Mouse (Mus musculus) granulocyte monocyte progenitor cell, adult 5-6 weeks (primary cell): ENCODE data around the gene Gap43. TPM values are rescaled to one million over a fixed set of nuclear protein-coding genes. Genes with fewer than 3 reads are reported as not detected.
"Not testable (repeated sequence)": the region's sequence is repeated elsewhere in the genome, so short reads cannot be mapped to it uniquely, and the experiment has no call there.

ENCODE experiments used
- ATAC-seq: replicated peaks from 2 replicates; pipeline ENCODE4 v1.8.0; 2016; ENCODE audit warnings: mild to moderate bottlenecking, moderate TSS enrichment, inconsistent platforms; ENCODE audit not compliant: poor library complexity, severe bottlenecking
- total RNA-seq, 2 experiments: library from RNA; stranded (forward) in 1 of 2; stranded (reverse) in 1 of 2; fragments of 200-712, 200-1000 nt in 1 of 2; fragments of >200 nt in 1 of 2; fragmentation: Nextera tagmentation in 1 of 2; gene quantifications; 2 replicates each; pipeline ENCODE4 v1.2.3; 2014 to 2017

Gap43 gene
- total RNA-seq, 2 experiments from 2014 or later = not detected

DNA sequence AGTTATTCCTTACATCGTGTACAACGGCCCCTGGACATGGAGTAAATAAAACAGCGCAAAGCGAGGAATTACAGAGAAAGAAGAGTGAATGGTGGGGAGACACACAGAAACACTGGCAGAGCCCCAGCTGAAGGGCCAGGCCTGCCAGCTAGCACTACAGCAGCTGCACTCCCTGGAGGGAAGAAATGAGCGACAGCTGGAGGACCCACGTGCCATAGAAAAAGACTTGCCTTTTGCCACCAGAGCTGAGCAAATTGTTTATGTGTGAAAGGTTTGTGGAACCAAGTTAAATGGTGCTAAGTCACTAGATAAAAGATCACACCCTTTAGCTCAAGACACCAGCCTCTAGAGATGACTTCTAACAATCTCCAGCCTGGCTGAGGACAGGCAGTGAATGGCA, 37.0 kb downstream of the Gap43 start:
- ATAC-seq = no peak

DNA sequence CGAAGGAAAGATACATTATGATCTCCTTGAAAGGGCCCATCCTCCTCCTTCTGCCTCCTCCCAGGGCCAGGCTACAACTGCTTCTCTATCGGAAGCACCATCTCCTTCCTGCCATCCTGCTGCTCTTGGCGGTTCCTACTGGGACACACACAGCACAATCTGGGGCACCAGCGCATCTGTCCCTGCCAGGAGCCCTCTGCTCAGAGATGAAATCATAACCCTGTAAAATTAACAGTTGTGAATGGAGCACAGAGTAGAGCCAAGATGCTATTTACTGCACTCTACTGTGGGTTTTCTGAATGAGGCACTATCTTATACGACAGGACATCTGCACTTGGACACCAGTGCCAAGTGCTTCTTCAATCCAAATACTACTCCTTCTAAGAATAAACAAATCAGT, 46.0 kb downstream of the Gap43 start:
- ATAC-seq = no peak

DNA sequence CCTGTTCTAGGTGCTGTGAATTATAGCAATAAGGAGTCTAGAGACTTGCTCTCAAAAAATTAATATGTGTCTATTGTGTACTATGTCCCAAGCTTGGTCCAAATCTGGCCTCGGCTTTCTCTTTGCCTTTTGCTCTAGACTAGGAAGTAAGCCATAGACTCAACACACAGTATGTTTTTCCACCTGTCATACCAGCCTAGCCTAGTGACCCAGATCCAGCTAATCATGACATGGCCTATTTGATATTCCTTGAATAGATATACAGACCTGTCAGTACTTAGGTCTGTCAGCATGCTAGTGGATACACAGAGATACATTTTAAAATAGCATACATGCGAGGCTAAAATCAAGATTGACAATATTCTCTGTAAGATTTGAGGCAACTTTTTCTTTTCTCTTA, 46.4 kb downstream of the Gap43 start:
- no peak for ATAC-seq

DNA sequence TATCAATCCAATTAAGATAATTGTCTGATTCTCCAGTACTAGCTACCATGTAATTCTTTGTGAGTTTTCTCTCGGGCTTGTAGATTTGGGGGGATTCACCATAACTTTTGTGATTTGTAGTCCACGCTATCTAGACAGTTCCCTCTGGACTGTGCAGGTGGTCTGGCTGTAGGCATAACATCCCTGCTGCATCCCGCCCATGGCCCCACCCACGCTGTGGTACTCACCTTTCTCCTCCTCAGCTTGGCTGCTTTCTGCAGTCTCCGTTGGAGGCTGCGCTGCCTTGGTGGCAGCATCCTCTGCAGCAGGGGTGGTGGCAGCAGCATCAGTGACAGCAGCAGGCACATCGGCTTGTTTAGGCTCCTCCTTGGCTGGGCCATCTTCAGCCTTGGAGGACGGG, 48.9 kb downstream of the Gap43 start:
- no peak for ATAC-seq

DNA sequence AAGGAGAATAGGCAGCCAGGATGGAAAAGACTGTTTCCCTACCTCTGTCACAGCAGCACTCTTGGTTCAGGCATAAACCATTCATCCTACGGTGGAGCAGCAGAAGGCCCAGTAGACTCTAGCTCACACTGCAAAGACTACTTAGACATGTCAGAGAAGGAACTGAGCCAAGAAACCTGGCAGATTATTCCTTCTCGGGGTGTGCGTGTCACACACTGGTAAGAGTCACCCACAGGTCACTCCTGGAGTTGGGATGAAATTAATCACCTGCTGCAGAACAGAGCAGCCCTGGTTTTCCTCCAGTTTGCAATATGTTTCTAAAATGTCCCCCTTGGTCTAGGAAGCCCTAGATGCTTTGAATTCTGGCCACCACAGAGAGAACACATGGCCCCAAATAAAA, 56.4 kb downstream of the Gap43 start:
- no peak for ATAC-seq

DNA sequence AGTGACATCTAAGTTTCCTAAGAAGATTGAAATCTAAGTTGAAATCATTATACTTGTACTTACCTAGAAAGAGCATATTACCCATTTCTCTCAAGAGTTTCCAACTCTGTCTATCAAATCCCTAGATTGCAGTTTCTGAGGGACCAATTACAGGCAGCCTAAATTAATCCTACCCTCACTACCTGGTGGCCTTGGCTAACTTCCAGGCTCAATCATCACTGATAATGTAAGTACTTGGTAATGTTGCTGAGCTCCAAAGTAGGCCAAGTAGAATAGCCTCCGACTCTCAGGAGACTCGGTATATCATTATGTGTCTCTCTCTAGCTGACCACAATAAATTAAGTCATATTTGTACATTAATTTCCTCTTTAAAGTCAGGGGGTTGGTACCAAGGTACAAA, 62.7 kb downstream of the Gap43 start:
- ATAC-seq = no peak

DNA sequence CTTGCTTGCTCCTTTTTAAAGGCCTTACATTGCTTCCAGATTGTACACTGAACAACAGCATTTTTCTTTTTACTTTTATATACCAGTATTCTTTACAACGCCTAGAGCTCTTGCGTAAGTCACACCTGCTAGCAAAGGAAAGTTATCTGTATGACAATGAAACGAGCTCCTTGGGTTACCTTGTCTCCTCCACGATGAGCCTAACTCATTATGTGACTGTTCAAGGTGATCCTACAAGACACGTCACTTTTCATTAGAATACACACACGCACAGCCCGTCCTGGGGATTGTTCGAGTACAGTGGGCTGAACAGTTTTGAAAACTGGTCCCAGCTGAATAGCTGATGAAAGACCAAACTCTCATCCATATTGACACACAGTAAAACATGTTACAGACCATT, 63.2 kb downstream of the Gap43 start:
- ATAC-seq = no peak

DNA sequence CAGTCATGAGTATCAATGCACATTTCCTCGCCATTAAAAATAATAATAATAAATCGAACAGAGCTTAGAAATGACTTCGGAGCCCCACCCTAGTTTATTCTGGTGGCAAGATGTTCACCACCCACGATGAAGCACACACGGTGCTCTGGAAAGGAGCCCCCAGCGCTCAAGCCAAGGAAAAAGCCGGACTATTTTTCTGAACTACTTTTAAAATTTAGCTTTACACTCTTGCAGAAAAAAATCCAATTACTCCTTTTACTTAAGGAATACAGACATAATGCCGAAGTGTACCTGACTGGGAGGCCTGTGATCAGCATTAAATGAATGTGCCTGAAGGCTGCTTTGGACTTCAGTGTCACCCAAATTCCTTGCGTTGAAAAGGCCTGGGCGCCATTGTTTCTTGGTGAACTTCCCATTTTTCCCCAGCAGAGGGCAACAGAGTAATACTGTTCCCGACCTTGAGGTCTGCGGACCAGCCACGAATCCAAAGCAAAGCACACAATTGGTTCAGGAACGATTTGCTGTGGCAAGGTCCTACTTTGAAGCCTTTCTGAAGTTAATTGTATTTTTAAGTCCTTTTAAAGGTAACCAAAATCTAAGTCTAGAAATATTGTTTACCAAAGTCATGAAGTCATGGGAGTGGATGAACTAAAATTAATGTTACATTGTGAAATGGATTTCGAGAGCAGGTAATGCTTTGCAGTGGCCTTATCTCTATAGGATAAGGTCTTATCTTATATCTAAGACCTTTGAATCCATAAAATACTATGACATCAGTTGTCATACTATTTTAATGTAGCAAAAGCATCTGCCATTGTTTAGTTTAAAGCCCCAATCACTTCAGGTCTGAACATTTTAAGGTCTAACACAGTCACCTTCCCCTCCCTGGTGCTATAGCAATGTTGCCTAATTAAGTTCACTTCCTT, 64.0 kb downstream of the Gap43 start:
- peak; percentile 93 for ATAC-seq

DNA sequence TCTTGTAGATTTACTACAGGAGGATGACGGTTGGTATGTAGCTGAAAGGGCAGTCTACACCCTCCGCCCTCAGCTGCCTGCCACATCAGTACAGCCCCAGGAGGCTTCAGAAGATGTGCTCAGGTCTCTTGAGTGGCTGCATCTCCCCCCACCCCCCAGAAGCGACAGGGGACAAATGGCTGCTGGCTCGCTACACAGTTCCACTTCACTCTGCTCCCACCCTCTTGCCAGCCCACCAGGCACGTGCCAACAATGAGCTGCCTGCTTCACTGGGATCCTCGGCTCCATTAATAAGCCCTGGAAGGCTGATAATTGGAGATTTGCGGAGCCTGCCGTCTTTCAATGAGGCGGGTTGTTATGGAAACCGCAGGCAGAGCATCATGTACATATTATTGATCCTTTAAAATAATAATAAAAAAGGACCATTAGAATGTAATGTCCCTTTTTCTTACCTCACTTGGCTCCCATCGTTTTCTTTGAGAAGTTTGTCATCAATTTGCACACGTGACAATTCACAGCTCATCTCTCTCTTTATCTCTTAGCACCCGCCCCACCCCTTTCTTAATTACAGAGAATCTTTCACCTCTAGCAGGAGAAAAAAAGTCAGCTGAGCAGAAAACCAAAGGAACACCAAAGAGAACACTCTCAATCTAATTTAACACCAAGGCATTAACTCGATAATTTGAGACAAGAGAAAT, 64.8 kb downstream of the Gap43 start:
- ATAC-seq = no peak

DNA sequence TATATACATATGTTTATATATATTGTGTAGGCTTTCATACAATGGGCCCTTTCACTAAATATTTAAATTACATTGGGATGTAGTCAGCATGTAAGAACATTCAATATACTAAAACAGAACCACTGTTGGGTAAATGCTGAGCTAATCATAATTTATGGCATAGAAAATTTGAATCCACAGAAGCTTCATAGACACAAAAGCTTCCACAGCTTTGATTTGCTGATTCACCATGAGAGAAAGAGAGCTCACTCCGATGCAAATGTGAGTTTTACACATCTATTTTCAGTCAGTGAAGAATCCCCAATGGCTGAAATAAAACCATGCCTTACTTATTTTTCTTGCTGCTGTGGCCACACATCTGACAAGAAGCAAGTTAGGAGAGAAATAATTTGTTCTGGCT, 69.2 kb downstream of the Gap43 start:
- ATAC-seq = no peak

DNA sequence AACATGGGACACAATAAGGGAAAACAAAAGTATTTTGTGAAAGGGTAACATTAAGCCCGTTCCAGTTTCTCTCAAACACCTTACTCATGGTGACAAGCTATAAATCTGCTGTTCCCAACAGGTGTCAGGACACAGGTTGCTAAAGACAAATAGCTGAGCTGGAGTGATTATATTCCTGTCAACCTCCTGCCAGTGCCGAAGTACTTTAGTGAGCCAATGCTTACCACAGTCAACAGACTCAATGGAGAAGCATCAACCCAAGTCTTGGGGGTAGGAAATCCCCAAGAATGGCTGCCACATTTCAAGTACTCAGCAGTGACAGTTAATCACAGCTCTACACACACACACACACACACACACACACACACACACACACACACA, 70.9 kb downstream of the Gap43 start:
- ATAC-seq = no peak

DNA sequence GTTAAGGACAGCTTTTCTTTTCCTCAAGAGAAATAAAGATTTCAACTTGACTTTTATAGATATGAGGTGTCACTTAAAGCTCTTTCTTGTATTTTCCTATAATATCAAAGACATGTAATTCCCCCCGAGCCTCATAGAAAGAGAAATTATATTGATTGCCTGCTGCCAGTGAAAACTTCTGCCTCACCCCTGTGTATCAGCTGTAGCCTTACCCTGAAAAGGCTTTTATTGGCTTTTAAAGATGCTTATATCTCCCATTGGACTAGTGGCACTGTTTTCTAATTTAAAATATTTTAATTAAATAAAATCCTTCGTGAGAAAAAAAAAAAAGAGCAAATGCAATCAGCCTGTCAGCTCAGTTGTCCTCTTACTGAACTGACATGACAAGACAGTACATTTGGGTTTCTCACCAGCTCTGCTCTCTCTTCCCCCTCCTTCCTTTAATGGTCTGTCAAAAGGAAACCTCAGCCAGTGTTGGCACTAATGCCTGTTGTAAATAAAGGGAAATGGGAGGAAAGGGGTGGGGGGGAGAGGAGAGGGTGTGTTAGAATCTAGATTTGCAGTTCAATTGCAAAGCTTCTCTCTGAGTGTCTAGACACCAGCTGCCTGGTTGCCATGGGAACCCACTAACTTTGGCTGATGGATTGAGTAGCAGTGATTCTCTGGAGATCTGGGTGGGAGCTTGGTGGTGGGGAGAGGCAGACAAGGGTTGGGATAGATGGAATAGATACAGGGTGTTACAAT, 71.4 kb downstream of the Gap43 start:
- ATAC-seq = peak; percentile 67

DNA sequence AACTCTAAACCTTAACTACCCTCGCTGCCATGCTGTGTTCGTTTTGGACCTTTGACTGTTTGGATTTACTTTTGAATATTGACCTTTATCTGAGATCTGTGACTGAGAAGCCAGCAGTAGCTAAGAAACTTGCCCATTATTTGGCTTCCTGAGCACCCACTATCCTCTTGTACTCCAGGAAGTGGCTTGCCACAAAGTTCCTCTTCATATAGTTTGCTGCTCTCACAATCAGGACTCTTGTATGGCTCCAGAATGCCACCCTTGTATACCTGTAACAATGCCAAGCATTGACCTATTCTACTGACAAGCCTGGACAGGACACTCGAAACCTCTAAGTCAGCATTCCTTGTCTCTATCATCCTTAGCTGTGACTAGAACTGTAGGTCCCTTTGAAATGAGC, 75.3 kb downstream of the Gap43 start:
- peak; percentile 68 for ATAC-seq

DNA sequence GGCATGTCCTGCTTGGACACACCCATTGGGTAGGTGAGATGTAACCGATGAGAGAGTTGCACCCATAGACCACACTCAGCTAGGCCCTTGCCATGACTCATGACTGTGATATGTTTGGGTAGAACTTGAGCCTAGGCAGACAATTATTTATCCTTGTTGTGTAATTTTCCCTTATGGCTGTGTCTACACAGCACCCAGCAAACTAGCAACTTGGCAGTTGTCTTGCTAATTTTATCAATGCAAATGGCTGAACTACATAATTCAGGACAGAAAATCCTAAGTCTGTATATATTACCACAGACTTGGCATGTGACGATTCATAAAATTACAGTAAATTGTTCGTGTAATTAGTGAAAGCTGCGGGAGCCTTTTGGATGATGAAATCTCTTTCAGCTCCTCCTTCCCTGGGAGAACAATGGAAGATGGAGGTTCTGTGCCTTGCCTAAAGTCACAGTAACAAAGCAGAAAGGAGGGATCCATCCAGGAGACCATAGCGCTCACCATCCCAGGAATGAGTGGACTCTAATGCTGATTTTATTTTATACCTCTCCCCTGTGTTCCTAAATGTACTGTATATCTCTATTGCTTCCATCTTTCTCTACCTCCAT, 77.4 kb downstream of the Gap43 start:
- no peak for ATAC-seq

DNA sequence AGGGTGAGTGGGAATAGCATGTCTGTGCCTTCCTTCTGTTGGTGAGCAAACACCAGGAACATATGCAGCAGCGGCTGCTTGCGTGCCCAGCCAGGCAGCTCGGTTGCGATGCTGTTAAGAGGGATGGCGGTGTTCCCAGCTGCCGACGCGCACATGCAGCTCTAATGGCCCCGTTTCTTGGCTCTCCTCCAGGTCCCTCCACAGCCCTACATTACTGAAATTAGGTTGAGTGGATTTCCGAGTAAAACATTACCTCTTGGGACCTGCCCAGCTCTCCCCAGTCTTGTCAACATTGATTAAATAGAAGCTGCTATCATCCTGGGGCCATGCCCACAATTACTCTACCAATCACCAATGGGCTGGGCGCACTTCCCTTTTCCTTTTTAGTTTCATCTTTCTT, 84.8 kb downstream of the Gap43 start:
- ATAC-seq = no peak

DNA sequence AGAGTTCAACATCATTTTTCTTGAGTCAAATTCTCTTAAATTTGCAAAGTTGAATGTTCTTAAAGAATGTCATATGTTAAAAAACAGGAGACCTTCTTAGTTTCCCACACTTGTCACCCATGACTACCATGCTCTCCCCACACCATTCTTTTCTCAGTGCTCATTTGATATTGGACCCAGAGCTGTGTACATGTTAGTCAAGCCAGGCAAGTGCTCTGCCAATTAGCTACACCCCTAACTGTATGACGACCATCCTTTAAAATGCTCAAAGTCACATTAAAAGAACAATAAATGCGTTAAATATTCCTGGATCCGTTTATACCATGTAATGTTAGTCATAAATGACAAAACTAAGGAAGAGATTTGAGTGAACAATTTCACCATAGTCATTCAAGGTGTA, 85.2 kb downstream of the Gap43 start:
- ATAC-seq = no peak

DNA sequence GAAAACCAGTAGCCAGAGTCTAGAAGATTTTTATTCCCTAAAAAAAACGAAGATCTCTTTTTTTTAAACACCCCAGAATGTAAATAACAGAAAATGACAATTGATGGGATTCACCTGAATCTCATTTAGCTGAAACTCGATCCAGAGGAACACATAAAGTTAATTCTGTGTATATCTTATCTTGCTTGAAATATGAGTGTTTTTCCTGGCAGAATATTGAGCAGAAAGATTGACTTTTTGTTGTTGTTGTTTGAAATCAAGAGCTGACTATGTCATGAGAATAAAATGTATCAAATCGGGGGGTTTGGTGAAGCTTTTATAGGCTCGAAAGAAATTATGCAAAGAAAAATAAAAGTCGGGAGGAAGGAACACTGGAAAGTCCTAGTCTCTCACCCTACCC, 88.2 kb downstream of the Gap43 start:
- ATAC-seq = no peak

DNA sequence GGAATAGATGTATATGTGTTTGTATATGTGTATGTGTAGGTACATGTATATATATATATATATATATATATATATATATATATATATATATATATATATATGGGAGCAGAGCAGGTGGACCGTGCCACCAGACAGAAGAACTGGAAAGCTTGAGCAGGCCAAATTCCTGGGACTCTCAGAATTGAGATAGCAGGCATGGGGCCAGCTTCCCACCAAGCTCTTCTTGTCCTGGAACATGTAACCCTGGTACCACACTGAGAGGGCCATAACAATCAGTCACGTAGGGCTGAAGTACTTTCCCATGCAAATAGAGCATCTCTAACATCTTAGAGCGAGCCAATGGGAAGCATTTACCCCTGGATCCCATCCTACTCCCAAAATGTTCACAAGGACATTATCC, 96.3 kb downstream of the Gap43 start:
- ATAC-seq = not testable (repeated sequence)

DNA sequence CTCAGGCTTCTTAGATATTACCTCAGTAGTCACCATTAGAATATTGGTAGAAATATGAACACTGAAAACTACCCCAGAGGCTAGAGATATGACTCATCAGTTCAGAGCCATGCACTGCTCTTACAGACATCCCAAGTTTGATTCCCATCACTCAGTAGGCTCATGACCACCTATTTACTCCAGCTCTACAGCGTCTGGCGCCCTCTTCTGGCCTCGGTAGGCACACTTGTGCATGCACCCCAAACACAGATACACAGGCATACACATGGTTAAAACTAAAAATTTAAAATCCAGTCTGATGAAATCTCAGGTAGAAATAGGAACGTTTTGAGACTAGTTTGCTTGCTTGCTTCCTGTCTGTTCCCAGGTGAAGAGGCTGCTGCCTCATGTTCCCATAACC, 109.1 kb downstream of the Gap43 start:
- ATAC-seq = no peak
